Mouse (Mus musculus) cortical plate, adult 2 months (tissue): ENCODE results near the gene Sardh.

Source experiments
- CTCF ChIP-seq: fragments of 200-500 bp; IDR thresholded peaks from 2 replicates; pipeline ENCODE4 v1.5.1; 2011; ENCODE audit warnings: mild to moderate bottlenecking, control low read depth, low read length; ENCODE audit not compliant: insufficient read depth; ENCODE audit errors: extremely low read depth
- POLR2A ChIP-seq: fragments of 200-500 bp; IDR thresholded peaks from 2 replicates; pipeline ENCODE4 v1.6.1; 2011; ENCODE audit warnings: mild to moderate bottlenecking, low read length, control low read depth; ENCODE audit not compliant: insufficient read depth; ENCODE audit errors: extremely low read depth

DNA sequence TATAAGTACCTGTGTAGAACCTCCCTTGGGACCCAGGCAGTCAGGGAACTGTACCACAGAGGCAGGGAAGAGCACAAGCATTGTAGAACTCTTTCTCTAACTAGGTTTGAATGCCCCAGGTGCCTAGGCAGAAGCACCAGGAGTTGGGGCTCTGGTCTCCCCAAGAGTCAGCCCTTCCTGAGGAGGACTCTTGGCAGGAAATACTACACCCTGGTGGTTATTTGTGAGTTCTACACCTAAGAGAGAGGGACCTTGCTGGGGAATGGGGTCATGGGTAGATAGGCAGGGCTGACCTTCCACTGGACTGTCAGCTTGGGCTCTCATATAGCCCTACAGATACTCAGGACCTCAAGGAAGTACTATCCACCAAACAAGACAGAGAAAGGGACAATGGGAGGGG lies 3.3 kb upstream of the Sardh start:
- TF ChIP-seq CTCF (no peak), POLR2A (no peak)
